Mouse (Mus musculus) lung, adult 2 months (tissue): ENCODE data around the gene Vps37d.

ENCODE experiments used
- CTCF ChIP-seq: fragments of 200-500 bp; IDR thresholded peaks from 2 replicates; pipeline ENCODE4 v1.5.1; 2011; ENCODE audit warnings: mild to moderate bottlenecking, low read length, control low read depth; ENCODE audit not compliant: insufficient read depth
- POLR2A ChIP-seq: fragments of 200-500 bp; IDR thresholded peaks from 2 replicates; pipeline ENCODE4 v1.6.1; 2011; ENCODE audit warnings: low read depth, mild to moderate bottlenecking, control low read depth, low read length, borderline replicate concordance; ENCODE audit errors: extremely low read depth

GRCm38 (mm10) chr5:135075655-135076054 is 2.4 kb downstream of the Vps37d start:
- TF ChIP-seq CTCF (no peak), POLR2A (no peak)
